Mouse (Mus musculus) midbrain, embryonic 11.5 days (tissue): ENCODE measurements at regions not wholly inside any gene's neighbourhood (a gene's known extent, or its start where the extent isn't known, plus 50 kb on each side); places are given as distances from the start of the nearest gene placed in this dataset.

Experiments
- ATAC-seq: fragments of 200-750 bp; cut with Nextera tagmentation; 2 replicates; pipeline ENCODE4 v1.8.0; 2017; ENCODE audit warnings: moderate TSS enrichment, moderate library complexity; ENCODE audit not compliant: low FRiP score
- DNase-seq: peaks from one replicate; pipeline ENCODE4 v3.0.0; 2015; ENCODE audit warnings: low spot score; ENCODE audit errors: missing footprints
- H3K27ac ChIP-seq: fragments of 300-500 bp; sonication (generic); 2 replicates; pipeline ENCODE4 v1.5.1; 2014; ENCODE audit warnings: low read depth, low read length
- H3K27me3 ChIP-seq: fragments of 300-500 bp; sonication (generic); 2 replicates; pipeline ENCODE4 v1.6.1; 2014; ENCODE audit warnings: mild to moderate bottlenecking, low read length, moderate library complexity, mixed read lengths; ENCODE audit not compliant: control insufficient read depth, insufficient read depth
- H3K36me3 ChIP-seq: fragments of 300-500 bp; sonication (generic); 2 replicates; pipeline ENCODE4 v1.6.1; 2014; ENCODE audit warnings: mild to moderate bottlenecking, low read length, moderate library complexity, mixed read lengths; ENCODE audit not compliant: control insufficient read depth, insufficient read depth
- H3K4me1 ChIP-seq: fragments of 300-500 bp; sonication (generic); 2 replicates; pipeline ENCODE4 v1.6.1; 2014; ENCODE audit warnings: low read length; ENCODE audit not compliant: control insufficient read depth, insufficient read depth
- H3K4me2 ChIP-seq: fragments of 300-500 bp; sonication (generic); 2 replicates; pipeline ENCODE4 v1.6.1; 2014; ENCODE audit warnings: mild to moderate bottlenecking, moderate library complexity
- H3K4me3 ChIP-seq: fragments of 300-500 bp; sonication (generic); 2 replicates; pipeline ENCODE4 v1.5.1; 2014; ENCODE audit warnings: low read depth, low read length
- H3K9ac ChIP-seq: fragments of 300-500 bp; sonication (generic); 2 replicates; pipeline ENCODE4 v1.6.1; 2014; ENCODE audit warnings: low read length
- H3K9me3 ChIP-seq: fragments of 300-500 bp; sonication (generic); 2 replicates; pipeline ENCODE4 v1.6.1; 2016; ENCODE audit warnings: low read length; ENCODE audit not compliant: control insufficient read depth
- WGBS: fragments of 180-500 bp; shearing (Covaris S2); extraction: QIAGEN DNeasy Blood & Tissue Kit; methylation state at CpG from one replicate; pipeline ENCODE4 v1.1.7; 2014; 5-methylcytosine and 5-hydroxymethylcytosine counted together

GRCm38 (mm10) chr4:105948326-105948725 is 158.7 kb downstream of the Gm12728 start:
- Histone ChIP-seq H3K4me3 (no peak overlapping the region), H3K9ac (no peak overlapping the region), H3K27ac (no peak overlapping the region), H3K9me3 (no peaks in the 10 kb centered on the region), H3K36me3 (no peaks in the 10 kb centered on the region), H3K27me3 (no peaks in the 10 kb centered on the region), H3K4me2 (no peak overlapping the region), H3K4me1 (no peaks in the 10 kb centered on the region)
- ATAC-seq (no peak), DNase-seq (no peak)
- whole genome bisulfite sequencing = 87% methylated on average over 5 of the region's 5 CpGs

GRCm38 (mm10) chr4:105952406-105952805 is 162.7 kb downstream of the Gm12728 start:
- H3K4me3 ChIP-seq = no peak overlapping the region
- WGBS = 81% methylated on average over 3 of the region's 3 CpGs
- ATAC-seq (no peak), DNase-seq (no peak)
- H3K9ac ChIP-seq = no peak overlapping the region
- no peaks in the 10 kb centered on the region for H3K9me3 ChIP-seq
- H3K4me2 ChIP-seq = no peak overlapping the region
- no peak overlapping the region for H3K27ac ChIP-seq
- no peaks in the 10 kb centered on the region for H3K4me1 ChIP-seq
- no peaks in the 10 kb centered on the region for H3K27me3 ChIP-seq
- no peaks in the 10 kb centered on the region for H3K36me3 ChIP-seq

- DNase-seq = no peak
- WGBS = 73% methylated on average over 2 of the region's 2 CpGs
- no peak overlapping the region for H3K9ac ChIP-seq
Observed at GRCm38 (mm10) chr4:105956516-105956915, 166.8 kb downstream of the Gm12728 start.

GRCm38 (mm10) chr4:105958331-105958730 is 168.7 kb downstream of the Gm12728 start:
- Histone ChIP-seq H3K36me3 (no peaks in the 10 kb centered on the region), H3K27ac (no peak overlapping the region), H3K9me3 (no peaks in the 10 kb centered on the region), H3K9ac (no peak overlapping the region), H3K4me1 (no peaks in the 10 kb centered on the region), H3K27me3 (no peaks in the 10 kb centered on the region), H3K4me2 (no peak overlapping the region), H3K4me3 (no peak overlapping the region)
- ATAC-seq = no peak
- DNase-seq = no peak
- 77% methylated on average over 5 of the region's 5 CpGs for WGBS

More at GRCm38 (mm10) chr4:105956516-105956915, 166.8 kb downstream of the Gm12728 start:
- Histone ChIP-seq H3K36me3 (no peaks in the 10 kb centered on the region), H3K4me3 (no peak overlapping the region), H3K27ac (no peak overlapping the region), H3K27me3 (no peaks in the 10 kb centered on the region), H3K9me3 (no peaks in the 10 kb centered on the region), H3K4me1 (no peaks in the 10 kb centered on the region), H3K4me2 (no peak overlapping the region)
- ATAC-seq = no peak

- Histone ChIP-seq H3K27me3 (no peaks in the 10 kb centered on the region), H3K4me3 (no peak overlapping the region), H3K9me3 (no peaks in the 10 kb centered on the region), H3K36me3 (no peaks in the 10 kb centered on the region), H3K27ac (no peak overlapping the region), H3K4me1 (no peaks in the 10 kb centered on the region), H3K9ac (no peak overlapping the region), H3K4me2 (no peak overlapping the region)
- ATAC-seq (no peak), DNase-seq (no peak)
- 70% methylated on average over 8 of the region's 8 CpGs for WGBS
Observed at GRCm38 (mm10) chr4:105961686-105962360, 172.2 kb downstream of the Gm12728 start.

GRCm38 (mm10) chr4:105962542-105962941 is 172.9 kb downstream of the Gm12728 start:
- Histone ChIP-seq H3K4me3 (no peak overlapping the region), H3K36me3 (no peaks in the 10 kb centered on the region), H3K27me3 (no peaks in the 10 kb centered on the region), H3K4me2 (no peak overlapping the region), H3K9ac (no peak overlapping the region), H3K9me3 (no peaks in the 10 kb centered on the region), H3K4me1 (no peaks in the 10 kb centered on the region), H3K27ac (no peak overlapping the region)
- DNase-seq (no peak), ATAC-seq (no peak)
- WGBS = 79% methylated on average over 7 of the region's 7 CpGs

- ATAC-seq = no peak
- Histone ChIP-seq H3K9me3 (no peaks in the 10 kb centered on the region), H3K27ac (no peak overlapping the region), H3K4me1 (no peaks in the 10 kb centered on the region), H3K4me3 (no peak overlapping the region), H3K4me2 (no peak overlapping the region), H3K9ac (no peak overlapping the region), H3K27me3 (no peaks in the 10 kb centered on the region), H3K36me3 (no peaks in the 10 kb centered on the region)
- 35% methylated on average over 4 of the region's 4 CpGs for WGBS
- DNase-seq = no peak
Observed at GRCm38 (mm10) chr4:105968324-105968723, 178.7 kb downstream of the Gm12728 start.

- DNase-seq (no peak), ATAC-seq (no peak)
- no peaks in the 10 kb centered on the region for H3K36me3 ChIP-seq
- no peaks in the 10 kb centered on the region for H3K4me1 ChIP-seq
- H3K4me2 ChIP-seq = no peak overlapping the region
- H3K4me3 ChIP-seq = no peak overlapping the region
- no peaks in the 10 kb centered on the region for H3K27me3 ChIP-seq
- H3K9me3 ChIP-seq = no peaks in the 10 kb centered on the region
- no peak overlapping the region for H3K9ac ChIP-seq
- 44% methylated on average over 2 of the region's 2 CpGs for WGBS
- H3K27ac ChIP-seq = no peak overlapping the region
Observed at GRCm38 (mm10) chr4:105969628-105970027, 180.0 kb downstream of the Gm12728 start.

GRCm38 (mm10) chr4:105970056-105970455 is 180.4 kb downstream of the Gm12728 start:
- WGBS = 81% methylated on average over 3 of the region's 3 CpGs
- H3K36me3 ChIP-seq = no peaks in the 10 kb centered on the region
- no peak overlapping the region for H3K27ac ChIP-seq
- no peak overlapping the region for H3K9ac ChIP-seq
- H3K4me3 ChIP-seq = no peak overlapping the region
- no peak overlapping the region for H3K4me2 ChIP-seq
- no peak for DNase-seq
- no peaks in the 10 kb centered on the region for H3K4me1 ChIP-seq
- ATAC-seq = no peak
- no peaks in the 10 kb centered on the region for H3K27me3 ChIP-seq
- no peaks in the 10 kb centered on the region for H3K9me3 ChIP-seq
